Mouse (Mus musculus): ENCODE results near the gene Tenm2.

GRCm38 (mm10) chr11:36039825-36040224 lies 1195.9 kb downstream of the Tenm2 start:
- TF ChIP-seq CTCF (IDR thresholded peaks at IDR 0.05 in 2 of 3, conservative IDR thresholded peaks at IDR 0.05 in 1 of 3; ENCODE audit: control insufficient read depth in 1 of 3, insufficient read depth in 1 of 3, low read depth in 2 of 3, low read length in 3 of 3, poor library complexity in 1 of 3, severe bottlenecking in 1 of 3), result no peak
- TF ChIP-seq MAX (IDR thresholded peaks at IDR 0.05; ENCODE audit: low read length), result no peak
- TF ChIP-seq EP300 (IDR thresholded peaks at IDR 0.05; ENCODE audit: low read depth in 1 of 2, low read length in 2 of 2), result no peak
- no peak for TF ChIP-seq KAT2A (conservative IDR thresholded peaks at IDR 0.05; ENCODE audit: low read depth, low read length)

Data from MEL (cell line).